In the genomic region with DNA sequence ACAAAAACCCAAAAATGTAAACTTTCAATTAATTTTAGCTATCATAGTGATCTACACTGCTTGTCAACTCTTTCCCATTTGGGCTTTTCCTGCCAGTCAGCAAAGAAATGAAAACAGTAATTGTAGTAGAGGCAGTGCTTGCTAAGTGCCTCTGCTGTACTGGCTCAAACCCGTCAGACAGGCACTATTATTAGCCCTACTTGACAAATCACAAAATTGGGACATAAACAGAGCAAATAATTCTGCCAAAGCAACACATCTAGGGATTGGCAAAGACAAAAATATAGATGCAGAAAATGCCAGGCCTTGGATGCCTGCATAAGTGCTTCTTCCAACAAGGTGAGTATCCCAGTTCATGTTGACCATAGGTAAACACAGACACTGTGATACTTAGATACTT, we compare ENCODE assay signal across 9 mouse cellular contexts. TPM values are rescaled to one million over a fixed set of nuclear protein-coding genes. Genes with fewer than 3 reads are reported as not detected.
A peak's percentile ranks its signal among the peaks of the same experiment; 100 is the strongest.
DNase-seq lines count a peak whose midpoint lies in the region; ATAC-seq and TF ChIP-seq lines count a peak whose summit lies in the region.
"Had no signal": no experiment of that assay in that cellular context is flagged by ENCODE, and none has a peak within 500 bp of the region (broad histone marks: within the 10 kb centered on the region; RNA-seq: fewer than 3 reads in every experiment).

No protein-coding gene starts in this region.

- no peak for TF ChIP-seq EP300 in CH12.LX (IDR thresholded peaks at IDR 0.05; ENCODE audit: low read length)

- H3K36me3 ChIP-seq in heart, embryonic 13.5 days: peaks cover 39% of the 10 kb centered on the region
- H3K36me3 ChIP-seq in CH12.LX (replicated peaks in 1 of 2; ENCODE audit: control insufficient read depth in 1 of 2, insufficient read depth in 1 of 2, low read length in 1 of 2): peaks cover 17 to 36% of the 10 kb centered on the region in 2 experiments
- peaks cover 28% of the 10 kb centered on the region for H3K36me3 ChIP-seq in forebrain, embryonic 13.5 days (ENCODE audit: poor library complexity, severe bottlenecking)
- peaks cover 24% of the 10 kb centered on the region for H3K36me3 ChIP-seq in liver, embryonic 13.5 days

- no peak for DNase-seq in heart, postnatal 10 days
- DNase-seq in CH12.LX (ENCODE audit: extremely low read depth): no peak
- no peak for DNase-seq in liver, embryonic 13.5 days
- no peak for DNase-seq in left cerebral cortex, adult 18-20 months (ENCODE audit: low spot score in 2 of 2)
- no peak for DNase-seq in gastrocnemius, postnatal 4 days (ENCODE audit: low spot score in 2 of 2)
- no peak for DNase-seq in cerebellum, postnatal 4 days (ENCODE audit: low spot score in 2 of 2)
- DNase-seq: cerebellum, adult 11 months had no signal

- 32% methylated on average over 1 of the region's 1 CpGs for WGBS in heart, embryonic 13.5 days
- 73% methylated on average over 1 of the region's 1 CpGs for WGBS in forebrain, embryonic 13.5 days
- WGBS in liver, embryonic 13.5 days (ENCODE audit: insufficient replicate concordance): 59% methylated on average over 1 of the region's 1 CpGs

- peak overlapping the region; percentile 97 for H3K27ac ChIP-seq in heart, embryonic 13.5 days (replicated peaks)
- no peak overlapping the region for H3K27ac ChIP-seq in CH12.LX (ENCODE audit: insufficient read depth, low read depth)
- H3K27ac ChIP-seq in forebrain, embryonic 13.5 days: no peak overlapping the region
- H3K27ac ChIP-seq in liver, embryonic 13.5 days: peak overlapping the region; percentile 80

- in situ Hi-C loops in CH12.LX (cut with MboI; ENCODE audit: low pct_ligation_motif_present, low pct_unique_long_range_greater_than_20kb, low sequenced_read_pairs): no loop called here

- TF ChIP-seq POLR2A in CH12.LX (IDR thresholded peaks at IDR 0.05; ENCODE audit: low read depth, low read length): no peak

- no peak for ATAC-seq in heart, embryonic 13.5 days (ENCODE audit: extremely low read depth, insufficient number of reproducible peaks, low FRiP score, low TSS enrichment)
- ATAC-seq in forebrain, embryonic 13.5 days: no peak
- no peak for ATAC-seq in liver, embryonic 13.5 days (ENCODE audit: low read depth)

- intact Hi-C loops in heart, postnatal 10 days (cut with DNase I): loop anchor here (1.0 to 2.0 kb wide), 2 partner anchors 31 to 45 kb away; no protein-coding TSS in a partner anchor

- TF ChIP-seq CTCF in CH12.LX (conservative IDR thresholded peaks at IDR 0.05 in 1 of 2, IDR thresholded peaks at IDR 0.05 in 1 of 2; ENCODE audit: low read depth in 2 of 2, low read length in 2 of 2): no peak

- peak overlapping the region; percentile 90 for H3K4me2 ChIP-seq in heart, embryonic 13.5 days
- peak overlapping the region; percentile 99 for H3K4me2 ChIP-seq in CH12.LX (ENCODE audit: insufficient read depth, low read depth, poor library complexity, severe bottlenecking)
- H3K4me2 ChIP-seq in forebrain, embryonic 13.5 days: peak overlapping the region; percentile 71
- peak overlapping the region; percentile 96 for H3K4me2 ChIP-seq in liver, embryonic 13.5 days

- no peaks in the 10 kb centered on the region for H3K9me3 ChIP-seq in heart, embryonic 13.5 days
- H3K9me3 ChIP-seq in CH12.LX (replicated peaks; ENCODE audit: low read length): no peaks in the 10 kb centered on the region
- no peaks in the 10 kb centered on the region for H3K9me3 ChIP-seq in forebrain, embryonic 13.5 days (replicated peaks)
- no peaks in the 10 kb centered on the region for H3K9me3 ChIP-seq in liver, embryonic 13.5 days (replicated peaks)

- dilution Hi-C loops in CH12.LX (cut with MboI; ENCODE audit: extremely low pct_ligation_motif_present, extremely low pct_unique_long_range_greater_than_20kb, low sequenced_read_pairs): no loop called here

- H3K4me1 ChIP-seq in heart, embryonic 13.5 days: peaks cover 38% of the 10 kb centered on the region
- peaks cover 10 to 37% of the 10 kb centered on the region in 2 experiments for H3K4me1 ChIP-seq in CH12.LX (ENCODE audit: control insufficient read depth in 1 of 2, insufficient read depth in 2 of 2)
- peaks cover 36% of the 10 kb centered on the region for H3K4me1 ChIP-seq in forebrain, embryonic 13.5 days
- H3K4me1 ChIP-seq in liver, embryonic 13.5 days (replicated peaks): peaks cover 41% of the 10 kb centered on the region

- H3K79me2 ChIP-seq in CH12.LX (replicated peaks; ENCODE audit: control insufficient read depth, extremely low read depth, insufficient read depth, poor library complexity, severe bottlenecking): peaks cover 32% of the 10 kb centered on the region

- H3K4me3 ChIP-seq in heart, embryonic 13.5 days: peak overlapping the region; percentile 81
- H3K4me3 ChIP-seq in CH12.LX (replicated peaks in 1 of 3; ENCODE audit: low read depth in 2 of 3, low read length in 2 of 3, poor library complexity in 1 of 3): peak overlapping the region; percentile 92 to 100 (median 98)
- H3K4me3 ChIP-seq in forebrain, embryonic 13.5 days: no peak overlapping the region
- H3K4me3 ChIP-seq in liver, embryonic 13.5 days (replicated peaks): peak overlapping the region; percentile 99; the same call in 1 of the 2 replicates

- H3K27me3 ChIP-seq in heart, embryonic 13.5 days (replicated peaks): no peaks in the 10 kb centered on the region
- no peaks in the 10 kb centered on the region for H3K27me3 ChIP-seq in CH12.LX (replicated peaks)
- H3K27me3 ChIP-seq in forebrain, embryonic 13.5 days: no peaks in the 10 kb centered on the region
- no peaks in the 10 kb centered on the region for H3K27me3 ChIP-seq in liver, embryonic 13.5 days

- TF ChIP-seq RAD21 in CH12.LX (IDR thresholded peaks at IDR 0.05; ENCODE audit: low read depth, low read length): no peak

- peak overlapping the region; percentile 20; the same call in 1 of the 2 replicates for H3K9ac ChIP-seq in heart, embryonic 13.5 days
- H3K9ac ChIP-seq in CH12.LX (ENCODE audit: insufficient read depth, low read depth): peak overlapping the region; percentile 79; the same call in 1 of the 2 replicates
- H3K9ac ChIP-seq in forebrain, embryonic 13.5 days: peak overlapping the region; percentile 13; the same call in 1 of the 2 replicates
- peak overlapping the region; percentile 94 for H3K9ac ChIP-seq in liver, embryonic 13.5 days

TF ChIP-seq in CH12.LX, 34 proteins besides CTCF, POLR2A, EP300 and RAD21:
- TF ChIP-seq SIN3A (IDR thresholded peaks at IDR 0.05; ENCODE audit: low read length) (peak; percentile 17; the same call in 1 of the 2 replicates), BHLHE40 (IDR thresholded peaks at IDR 0.05; ENCODE audit: low read depth, low read length) (no peak)

RNA-seq across cellular contexts. Expression of a gene that starts 1.3 kb away (rescaled TPM):
- 46.3 and 46.9 TPM in 2 replicates for polyA plus RNA-seq in heart, embryonic 13.5 days (2015; fragmentation: Nextera tagmentation; extraction: Ambion mirVana)
- 10 to 100 TPM; 41.5 to 50.2 TPM for total RNA-seq in heart, postnatal 10 days (2021)
- total RNA-seq in CH12.LX (2012; rRNA removed) (26.9 and 38.9 TPM in 2 replicates), CH12.LX (2014; rRNA removed) (48.7 and 51.8 TPM in 2 replicates)
- 36.5 and 49.5 TPM in 2 replicates for polyA plus RNA-seq in CH12.LX (2012; ENCODE audit: insufficient read length, low read depth)
- polyA plus RNA-seq in forebrain, embryonic 13.5 days (2015; fragmentation: Nextera tagmentation; extraction: Ambion mirVana): 54.6 and 58.2 TPM in 2 replicates
- 18.7 and 22.1 TPM in 2 replicates for polyA plus RNA-seq in liver, embryonic 13.5 days (2015; fragmentation: Nextera tagmentation; extraction: Ambion mirVana)
- 10 to 100 TPM; 56.5 to 66.8 TPM for total RNA-seq in left cerebral cortex, adult 18-20 months (2021)
- total RNA-seq in gastrocnemius, postnatal 4 days (2021): 10 to 100 TPM; 53.0 to 57.4 TPM

RNA-seq across cellular contexts. Expression of a gene that starts 1.4 kb away (rescaled TPM):
- 27.4 and 27.9 TPM in 2 replicates for polyA plus RNA-seq in heart, embryonic 13.5 days (2015; fragmentation: Nextera tagmentation; extraction: Ambion mirVana)
- total RNA-seq in heart, postnatal 10 days (2021): 10 to 100 TPM; 15.9 to 16.3 TPM
- total RNA-seq in CH12.LX (2012; rRNA removed) (11.2 and 14.3 TPM in 2 replicates), CH12.LX (2014; rRNA removed) (11.8 and 13.2 TPM in 2 replicates)
- polyA plus RNA-seq in CH12.LX (2012; ENCODE audit: insufficient read length, low read depth): 10.6 and 11.7 TPM in 2 replicates
- 10.9 and 12.2 TPM in 2 replicates for polyA plus RNA-seq in forebrain, embryonic 13.5 days (2015; fragmentation: Nextera tagmentation; extraction: Ambion mirVana)
- 8.3 TPM in 2 replicates for polyA plus RNA-seq in liver, embryonic 13.5 days (2015; fragmentation: Nextera tagmentation; extraction: Ambion mirVana)
- total RNA-seq in left cerebral cortex, adult 18-20 months (2021): 1 to 10 TPM; 8.2 to 9.3 TPM
- total RNA-seq in gastrocnemius, postnatal 4 days (2021): 10 to 100 TPM; 13.2 to 14.1 TPM

RNA-seq across cellular contexts. Expression of a gene that starts 36.0 kb away (rescaled TPM):
- 1,343 and 1,477 TPM in 2 replicates for polyA plus RNA-seq in heart, embryonic 13.5 days (2015; fragmentation: Nextera tagmentation; extraction: Ambion mirVana)
- 1,000 to 10,000 TPM; 1,393 to 1,403 TPM for total RNA-seq in heart, postnatal 10 days (2021)
- total RNA-seq in CH12.LX (2012; rRNA removed) (156 and 162 TPM in 2 replicates), CH12.LX (2014; rRNA removed) (248 and 268 TPM in 2 replicates)
- polyA plus RNA-seq in CH12.LX (2012; ENCODE audit: insufficient read length, low read depth): 302 and 366 TPM in 2 replicates
- 653 and 663 TPM in 2 replicates for polyA plus RNA-seq in forebrain, embryonic 13.5 days (2015; fragmentation: Nextera tagmentation; extraction: Ambion mirVana)
- 562 and 589 TPM in 2 replicates for polyA plus RNA-seq in liver, embryonic 13.5 days (2015; fragmentation: Nextera tagmentation; extraction: Ambion mirVana)
- total RNA-seq in left cerebral cortex, adult 18-20 months (2021): 100 to 1,000 TPM; 290 to 310 TPM
- total RNA-seq in gastrocnemius, postnatal 4 days (2021): 100 to 1,000 TPM; 476 to 560 TPM

RNA-seq across cellular contexts. Expression of a gene that starts 44.6 kb away (rescaled TPM):
- 77.2 TPM in 2 replicates for polyA plus RNA-seq in heart, embryonic 13.5 days (2015; fragmentation: Nextera tagmentation; extraction: Ambion mirVana)
- 10 to 100 TPM; 42.1 TPM for total RNA-seq in heart, postnatal 10 days (2021)
- total RNA-seq in CH12.LX (2012; rRNA removed) (26.8 and 29.6 TPM in 2 replicates), CH12.LX (2014; rRNA removed) (24.1 and 27.4 TPM in 2 replicates)
- polyA plus RNA-seq in CH12.LX (2012; ENCODE audit: insufficient read length, low read depth): 79.0 and 79.2 TPM in 2 replicates
- 54.8 and 61.2 TPM in 2 replicates for polyA plus RNA-seq in forebrain, embryonic 13.5 days (2015; fragmentation: Nextera tagmentation; extraction: Ambion mirVana)
- 39.7 and 41.9 TPM in 2 replicates for polyA plus RNA-seq in liver, embryonic 13.5 days (2015; fragmentation: Nextera tagmentation; extraction: Ambion mirVana)
- 10 to 100 TPM; 30.5 to 32.5 TPM for total RNA-seq in left cerebral cortex, adult 18-20 months (2021)
- total RNA-seq in gastrocnemius, postnatal 4 days (2021): 10 to 100 TPM; 47.7 to 52.9 TPM

Comparison
In these comparisons a context has a peak if more than half of its experiments do, and no peak if none do; other contexts are left out.
1. H3K27ac ChIP-seq: peak in heart, embryonic 13.5 days (single experiment) and liver, embryonic 13.5 days (single experiment); none in CH12.LX (single experiment) and forebrain, embryonic 13.5 days (single experiment).
2. H3K9ac ChIP-seq: peak in every context shown above with its lines; median percentile 94 in liver, embryonic 13.5 days; 79 in CH12.LX; 20 in heart, embryonic 13.5 days; 13 in forebrain, embryonic 13.5 days.
3. Peak in every context shown above with its lines, with median percentiles within 50 percentile points of each other: H3K4me2 ChIP-seq.